Mouse (Mus musculus) heart, embryonic 14.5 days (tissue): ENCODE results near the gene Olfr1406. TPM values are rescaled to one million over a fixed set of nuclear protein-coding genes. Genes with fewer than 3 reads are reported as not detected.
"Not testable (repeated sequence)": the region's sequence is repeated elsewhere in the genome, so short reads cannot be mapped to it uniquely, and the experiment has no call there.

Source experiments
- ATAC-seq: fragments of 200-750 bp; cut with Nextera tagmentation; 2 replicates; pipeline ENCODE4 v1.8.0; 2017; ENCODE audit warnings: low read depth, moderate TSS enrichment; ENCODE audit not compliant: insufficient number of reproducible peaks, insufficient read depth, low FRiP score
- H3K27ac ChIP-seq, 2 experiments: fragments of 200-500 bp in 1 of 2; fragments of 300-500 bp in 1 of 2; sonication (generic) in 1 of 2; replicated peaks in 1 of 2; 2 replicates each; pipeline ENCODE4 v1.5.1; 2012 to 2014; ENCODE audit warnings: low read depth in 2 of 2, low read length in 2 of 2, control low read depth in 1 of 2, mild to moderate bottlenecking in 1 of 2, mixed read lengths in 1 of 2; ENCODE audit not compliant: control insufficient read depth in 1 of 2, insufficient read depth in 1 of 2
- H3K27me3 ChIP-seq: fragments of 300-500 bp; sonication (generic); 2 replicates; pipeline ENCODE4 v1.6.1; 2014; ENCODE audit warnings: mild to moderate bottlenecking, low read length, control low read depth; ENCODE audit not compliant: control insufficient read depth, insufficient read depth
- H3K36me3 ChIP-seq: fragments of 300-500 bp; sonication (generic); 2 replicates; pipeline ENCODE4 v1.6.1; 2014; ENCODE audit warnings: mild to moderate bottlenecking, control low read depth, low read length, mixed read lengths; ENCODE audit not compliant: control insufficient read depth, insufficient read depth
- H3K4me1 ChIP-seq, 2 experiments: fragments of 200-500 bp in 1 of 2; fragments of 300-500 bp in 1 of 2; sonication (generic) in 1 of 2; 2 replicates each; pipeline ENCODE4 v1.6.1; 2012 to 2014; ENCODE audit warnings: low read length in 2 of 2, control low read depth in 1 of 2, mixed read lengths in 1 of 2; ENCODE audit not compliant: control insufficient read depth in 2 of 2, insufficient read depth in 2 of 2
- H3K4me2 ChIP-seq: fragments of 300-500 bp; sonication (generic); 2 replicates; pipeline ENCODE4 v1.6.1; 2014; ENCODE audit warnings: mild to moderate bottlenecking, low read length
- H3K4me3 ChIP-seq, 2 experiments: fragments of 200-500 bp in 1 of 2; fragments of 300-500 bp in 1 of 2; sonication (generic) in 1 of 2; 2 replicates each; pipeline ENCODE4 v1.5.1; 2012 to 2014; ENCODE audit warnings: low read length in 2 of 2, mild to moderate bottlenecking in 2 of 2, control low read depth in 1 of 2, low read depth in 1 of 2, moderate library complexity in 1 of 2; ENCODE audit not compliant: control insufficient read depth in 1 of 2, insufficient read depth in 1 of 2
- H3K9ac ChIP-seq: fragments of 300-500 bp; sonication (generic); 2 replicates; pipeline ENCODE4 v1.6.1; 2014; ENCODE audit warnings: mild to moderate bottlenecking, low read length
- H3K9me3 ChIP-seq: fragments of 300-500 bp; sonication (generic); 2 replicates; pipeline ENCODE4 v1.6.1; 2016; ENCODE audit warnings: low read length, control low read depth; ENCODE audit not compliant: control insufficient read depth
- WGBS: fragments of 180-500 bp; shearing (Covaris S2); extraction: QIAGEN DNeasy Blood & Tissue Kit; methylation state at CpG from one replicate; pipeline ENCODE4 v1.1.7; 2014; 5-methylcytosine and 5-hydroxymethylcytosine counted together
- polyA plus RNA-seq: library from polyadenylated mRNA; unstranded; fragments of >200 nt; fragmentation: Nextera tagmentation; extraction: Ambion mirVana; gene quantifications from 2 replicates; pipeline ENCODE4 v1.2.1, GENCODE M21; 2014

Gene Olfr1406
- not detected in 2 replicates for polyA plus RNA-seq

GRCm38 (mm10) chr1:173190540-173190939 lies at the start of gene Olfr1406:
Gene Olfr1406, minus strand, starts transcription at chr1:173190640.
- Histone ChIP-seq H3K9ac (no peak within 1 kb of the TSS), H3K4me1 (no peaks in the 10 kb centered on the region), H3K27ac (no peak within 1 kb of the TSS), H3K27me3 (no peaks in the 10 kb centered on the region), H3K9me3 (no peaks in the 10 kb centered on the region), H3K36me3 (no peaks in the 10 kb centered on the region), H3K4me3 (no peak within 1 kb of the TSS), H3K4me2 (no peak within 1 kb of the TSS)
- ATAC-seq: no peak
- 43% methylated on average over 3 of the region's 3 CpGs for WGBS

- 64% methylated on average over 1 of the region's 1 CpGs for WGBS
- H3K4me3 ChIP-seq, H3K9ac ChIP-seq, ATAC-seq, H3K4me2 ChIP-seq, H3K4me1 ChIP-seq, H3K36me3 ChIP-seq, H3K27me3 ChIP-seq, H3K9me3 ChIP-seq, H3K27ac ChIP-seq: not testable (repeated sequence)
Observed at GRCm38 (mm10) chr1:173237004-173237403, 46.6 kb upstream of the Olfr1406 start.

- no peak within 1 kb of the TSS for H3K27ac ChIP-seq
- H3K4me3 ChIP-seq: no peak within 1 kb of the TSS
- H3K4me2 ChIP-seq: no peak within 1 kb of the TSS
- H3K27me3 ChIP-seq: no peaks in the 10 kb centered on the region
- H3K9ac ChIP-seq: no peak within 1 kb of the TSS
- WGBS: 65% methylated on average over 2 of the region's 2 CpGs
- no peaks in the 10 kb centered on the region for H3K4me1 ChIP-seq
- ATAC-seq: no peak
- H3K36me3 ChIP-seq: no peaks in the 10 kb centered on the region
- no peaks in the 10 kb centered on the region for H3K9me3 ChIP-seq
Observed at GRCm38 (mm10) chr1:173227081-173227480, 36.6 kb upstream of the Olfr1406 start, which contains the start of gene Fcer1a. Gene Fcer1a, minus strand, starts transcription at chr1:173227214.

- 71% methylated on average over 3 of the region's 3 CpGs for WGBS
- Histone ChIP-seq H3K4me1 (no peaks in the 10 kb centered on the region), H3K9ac (no peak overlapping the region), H3K9me3 (no peaks in the 10 kb centered on the region), H3K4me3 (no peak overlapping the region), H3K4me2 (no peak overlapping the region), H3K36me3 (no peaks in the 10 kb centered on the region), H3K27ac (no peak overlapping the region), H3K27me3 (no peaks in the 10 kb centered on the region)
- no peak for ATAC-seq
Observed at GRCm38 (mm10) chr1:173216481-173216880, 26.0 kb upstream of the Olfr1406 start.

GRCm38 (mm10) chr1:173212092-173212491 lies 21.7 kb upstream of the Olfr1406 start, which contains the start of gene Olfr1404:
Gene Olfr1404, plus strand, starts transcription at chr1:173212392.
- H3K36me3 ChIP-seq: no peaks in the 10 kb centered on the region
- H3K9ac ChIP-seq: no peak within 1 kb of the TSS
- H3K4me2 ChIP-seq: no peak within 1 kb of the TSS
- no peak within 1 kb of the TSS for H3K4me3 ChIP-seq
- no peaks in the 10 kb centered on the region for H3K27me3 ChIP-seq
- H3K9me3 ChIP-seq: 0 out of 2 replicates have a peak, but pooled peaks cover 4% of the 10 kb centered on the region
- ATAC-seq: no peak
- H3K27ac ChIP-seq: no peak within 1 kb of the TSS
- H3K4me1 ChIP-seq: no peaks in the 10 kb centered on the region
- WGBS: 72% methylated on average over 5 of the region's 5 CpGs

- Histone ChIP-seq H3K9ac (no peak within 1 kb of the TSS), H3K4me1 (no peaks in the 10 kb centered on the region), H3K4me2 (no peak within 1 kb of the TSS), H3K4me3 (no peak within 1 kb of the TSS), H3K27ac (no peak within 1 kb of the TSS), H3K9me3 (no peaks in the 10 kb centered on the region), H3K27me3 (no peaks in the 10 kb centered on the region), H3K36me3 (no peaks in the 10 kb centered on the region)
- ATAC-seq: no peak
- WGBS: 67% methylated on average over 5 of the region's 5 CpGs
Observed at GRCm38 (mm10) chr1:173197508-173197907, 7.1 kb upstream of the Olfr1406 start, which contains the start of gene Olfr218. Gene Olfr218, plus strand, starts transcription at chr1:173197808.

GRCm38 (mm10) chr1:173196359-173196758 lies 5.9 kb upstream of the Olfr1406 start:
- Histone ChIP-seq H3K4me3 (no peak overlapping the region), H3K4me1 (no peaks in the 10 kb centered on the region), H3K36me3 (no peaks in the 10 kb centered on the region), H3K27me3 (no peaks in the 10 kb centered on the region), H3K9ac (no peak overlapping the region), H3K9me3 (no peaks in the 10 kb centered on the region), H3K27ac (no peak overlapping the region), H3K4me2 (no peak overlapping the region)
- no peak for ATAC-seq
- WGBS: 73% methylated on average over 2 of the region's 2 CpGs

- Histone ChIP-seq H3K4me1 (no peaks in the 10 kb centered on the region), H3K36me3 (no peaks in the 10 kb centered on the region), H3K9ac (no peak overlapping the region), H3K4me3 (no peak overlapping the region), H3K9me3 (no peaks in the 10 kb centered on the region), H3K4me2 (no peak overlapping the region), H3K27ac (no peak overlapping the region), H3K27me3 (no peaks in the 10 kb centered on the region)
- no peak for ATAC-seq
- WGBS: 37% methylated on average over 3 of the region's 3 CpGs
Observed at GRCm38 (mm10) chr1:173192059-173192458, 1.6 kb upstream of the Olfr1406 start.
